Mouse (Mus musculus) colon, adult 2 months (tissue): ENCODE measurements around the gene Pcgf2. TPM values are rescaled to one million over a fixed set of nuclear protein-coding genes. Genes with fewer than 3 reads are reported as not detected.

Experiments
- polyA plus RNA-seq: library from polyadenylated mRNA; depleted of rRNA; stranded (reverse); fragments of >200 nt; gene quantifications from 2 replicates; pipeline ENCODE4 v1.2.3, GENCODE M21; 2012; rRNA removed

The Pcgf2 gene
- polyA plus RNA-seq: 95.9 and 122 TPM in 2 replicates

DNA sequence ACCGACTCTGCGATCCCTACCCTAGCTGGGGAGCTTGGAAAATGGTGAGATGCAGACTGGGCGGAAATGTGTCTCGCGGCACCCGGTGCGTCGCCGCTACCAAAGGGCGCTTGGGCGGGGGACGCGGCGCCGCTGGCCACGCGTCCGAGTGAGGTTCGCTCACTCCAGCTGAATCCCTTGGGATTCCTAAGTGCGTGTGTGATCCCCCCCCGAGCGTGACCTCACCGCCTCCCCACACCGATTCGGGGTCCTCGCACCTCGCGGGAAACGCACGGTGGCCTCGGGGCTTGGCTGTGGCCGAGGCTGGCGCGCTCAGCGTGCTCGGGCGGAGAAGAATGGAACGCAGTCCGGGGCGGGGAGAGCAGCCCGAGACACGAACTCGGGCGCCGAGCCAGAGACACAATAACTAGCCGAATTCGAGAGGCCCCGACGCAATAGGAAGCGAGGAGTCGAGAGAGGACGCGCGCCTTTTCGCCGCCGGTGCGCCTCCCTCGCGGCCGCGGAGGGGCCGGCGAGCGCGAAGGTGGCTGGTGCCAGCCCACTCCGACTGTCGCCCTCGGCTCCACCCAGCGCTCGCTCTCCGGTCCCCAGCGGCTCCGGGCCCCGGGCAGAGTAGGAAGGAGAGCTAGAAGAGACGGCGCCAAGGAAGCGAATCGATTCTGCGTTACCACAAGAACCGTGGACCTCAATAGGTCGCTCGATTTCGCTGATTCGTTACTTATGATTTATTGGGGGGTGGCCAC is at the start of gene Pcgf2:
Pcgf2 (minus strand) TSS at position 495 of the 743 bp plus-strand sequence.

DNA sequence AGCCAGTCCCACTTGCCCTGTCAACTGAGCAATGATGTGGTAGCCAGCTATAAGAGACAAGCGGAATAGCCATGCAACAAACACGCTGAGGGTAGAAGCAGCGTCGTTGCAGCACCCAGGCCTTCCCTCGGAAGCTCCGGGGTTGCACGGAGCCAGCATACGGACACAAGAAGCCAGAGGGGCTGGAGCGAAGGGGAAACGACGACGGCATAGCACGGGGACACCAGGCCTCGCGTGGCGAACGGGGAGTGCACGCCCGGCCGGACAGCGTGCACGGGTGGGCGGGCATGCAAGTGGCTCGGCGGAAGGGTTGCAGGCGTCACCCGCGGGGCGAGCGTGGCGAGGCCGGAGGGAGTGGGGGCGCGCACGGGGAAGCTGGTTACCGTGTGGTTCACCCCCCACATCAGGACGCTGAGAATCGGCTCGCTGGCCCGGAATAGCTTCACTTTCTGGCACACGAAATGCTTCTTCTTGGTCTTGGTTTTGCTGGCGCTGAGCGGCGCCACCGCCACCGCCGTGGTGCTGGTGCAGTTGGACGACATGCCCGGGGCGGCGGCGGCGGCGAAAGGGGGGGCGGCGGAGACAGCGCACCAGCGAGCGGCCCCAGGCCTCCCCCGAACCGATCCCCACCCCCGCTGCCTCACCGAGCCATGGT is 43.9 kb upstream of the Pcgf2 start, which contains the start of gene Pip4k2b:
Pip4k2b (minus strand) TSS at position 642 of the 655 bp plus-strand sequence.

DNA sequence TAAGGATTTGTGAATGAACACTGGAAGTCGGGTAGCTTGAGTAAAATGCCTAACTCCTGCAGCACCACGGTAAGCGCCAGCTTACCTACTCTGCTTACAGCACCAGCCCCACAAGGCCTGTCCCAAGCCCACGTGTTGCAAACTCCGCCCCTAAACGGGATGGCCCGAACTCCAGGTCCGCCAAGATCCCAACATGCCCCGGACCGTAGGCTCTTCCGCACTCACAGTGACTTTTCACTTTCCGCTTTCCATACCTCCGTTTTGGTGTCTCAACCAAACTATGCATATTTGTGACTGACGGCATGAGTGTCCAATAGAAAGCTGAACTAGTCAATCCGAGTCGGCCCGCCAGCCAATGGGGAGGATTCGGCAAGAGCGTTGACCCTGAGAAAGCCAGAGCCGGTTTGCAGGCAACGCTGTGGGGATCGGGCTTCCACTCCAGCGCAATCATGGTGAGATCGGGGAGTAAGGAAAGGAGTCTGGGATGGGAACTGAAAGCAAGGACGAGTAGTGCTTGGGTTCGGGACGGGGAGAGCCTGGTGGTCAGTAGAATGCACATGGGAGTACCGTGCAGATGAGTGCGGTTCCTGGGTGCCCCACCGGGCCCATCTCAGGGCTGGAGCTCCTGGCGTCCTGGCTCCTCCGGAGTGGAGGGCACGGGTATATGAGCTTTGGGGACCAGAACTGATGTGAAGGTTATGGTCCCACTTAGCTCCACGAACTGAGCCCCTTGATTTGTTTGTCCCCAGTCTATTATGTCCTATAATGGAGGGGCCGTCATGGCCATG is 2.9 kb upstream of the Pcgf2 start, which contains the start of gene Psmb3:
Psmb3 (plus strand) TSS at position 361 of the 788 bp plus-strand sequence.

DNA sequence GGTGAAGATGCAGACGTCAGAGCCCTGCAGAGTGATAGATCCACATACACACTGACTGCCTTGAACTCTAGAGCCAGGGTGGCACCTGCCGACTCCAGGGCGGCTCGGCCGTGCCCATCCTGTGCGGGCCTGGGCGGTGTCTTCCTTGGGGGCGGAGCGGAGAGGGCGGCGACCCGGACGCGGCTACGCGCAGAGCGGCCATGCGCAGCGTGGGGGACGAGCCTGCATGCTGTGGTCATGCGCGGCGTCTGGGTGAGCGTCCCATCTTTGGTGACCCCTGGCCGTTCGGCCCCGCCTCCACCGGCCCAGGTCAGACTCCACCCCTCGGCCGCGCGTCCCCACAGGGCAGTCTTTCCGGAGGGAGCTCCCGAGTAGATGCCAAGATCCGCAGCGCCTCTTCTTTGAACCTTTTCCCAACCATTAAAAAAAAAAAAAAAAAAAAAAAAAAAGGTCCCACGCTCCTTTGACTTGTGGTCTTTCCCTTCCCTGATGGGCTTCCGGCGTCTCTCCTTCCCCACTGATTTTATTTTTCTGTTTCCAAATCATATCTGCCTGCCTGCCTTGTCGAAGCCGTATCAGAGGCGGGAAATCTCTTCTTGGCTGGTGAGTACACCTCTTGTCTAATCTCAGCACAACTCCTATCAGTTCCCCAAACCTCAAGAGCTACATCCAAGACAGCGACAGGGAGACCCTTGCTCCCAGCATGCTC is 14.5 kb downstream of the Pcgf2 start, which contains the start of gene Cisd3:
Cisd3 (plus strand) TSS at position 214 of the 709 bp plus-strand sequence.

DNA sequence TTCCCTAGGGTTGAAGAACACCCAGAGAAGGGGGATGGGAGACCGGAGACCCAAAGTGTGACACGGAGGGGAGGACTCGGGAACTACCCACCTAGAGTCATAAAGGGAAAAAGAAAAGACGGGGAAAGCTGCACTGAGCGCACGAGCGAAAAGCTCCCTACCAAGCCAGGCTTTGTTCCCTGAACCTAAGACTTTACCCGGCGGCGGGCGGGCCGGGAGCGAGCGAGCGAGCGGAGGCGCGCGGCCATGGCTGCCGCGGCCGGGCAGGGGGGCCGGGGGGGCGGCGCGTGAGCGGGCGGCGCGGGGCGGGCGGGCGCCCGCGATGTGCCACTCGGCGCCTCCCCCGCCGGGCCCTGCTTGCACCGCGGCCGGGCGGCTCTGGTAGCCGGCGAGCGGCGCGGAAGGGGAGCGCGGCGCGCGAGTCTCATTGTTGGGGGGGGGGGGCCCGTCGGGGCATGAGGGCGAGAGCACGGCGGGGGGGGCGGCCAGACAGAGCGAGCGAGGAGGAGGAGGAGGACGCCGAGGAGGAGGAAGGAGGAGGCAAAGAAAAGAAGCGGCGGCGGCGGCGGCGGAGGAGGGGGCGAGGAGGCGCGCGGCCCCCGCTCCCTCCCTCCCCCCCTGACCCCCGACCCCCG is 37.3 kb downstream of the Pcgf2 start, which contains the start of gene Mllt6:
Mllt6 (plus strand) TSS at position 522 of the 635 bp plus-strand sequence.

Other genes with a start within 250 kb of the Pcgf2 start
- not detected in 2 replicates for gene 4933428G20Rik, start 200.2 kb downstream of the Pcgf2 start, polyA plus RNA-seq
- gene Srcin1, start 124.3 kb downstream of the Pcgf2 start, polyA plus RNA-seq: 0.73 and 0.81 TPM in 2 replicates
- gene Epop, start 70.8 kb downstream of the Pcgf2 start, polyA plus RNA-seq: 4.3 and 4.6 TPM in 2 replicates
- 45.1 and 49.9 TPM in 2 replicates for gene Mllt6, start 37.1 kb downstream of the Pcgf2 start, polyA plus RNA-seq
- gene Cisd3, start 14.7 kb downstream of the Pcgf2 start, polyA plus RNA-seq: 149 and 167 TPM in 2 replicates
- gene Psmb3, start 2.9 kb upstream of the Pcgf2 start, polyA plus RNA-seq: 214 and 261 TPM in 2 replicates
- gene Pip4k2b, start 44.2 kb upstream of the Pcgf2 start, polyA plus RNA-seq: 5.8 and 6.2 TPM in 2 replicates
- 5.4 and 6.2 TPM in 2 replicates for gene Cwc25, start 66.1 kb upstream of the Pcgf2 start, polyA plus RNA-seq
- 0.22 TPM in 1 of 2 replicates, not detected in the other for gene 1700001P01Rik, start 75.4 kb upstream of the Pcgf2 start, polyA plus RNA-seq
- 86.3 and 88.2 TPM in 2 replicates for gene Rpl23, start 81.9 kb upstream of the Pcgf2 start, polyA plus RNA-seq
- gene Lasp1, start 98.5 kb upstream of the Pcgf2 start, polyA plus RNA-seq: 238 and 246 TPM in 2 replicates
- gene B230217C12Rik, start 140.3 kb upstream of the Pcgf2 start, polyA plus RNA-seq: 1.4 and 2.0 TPM in 2 replicates
- gene Fbxo47, start 183.7 kb upstream of the Pcgf2 start, polyA plus RNA-seq: 0.14 TPM in 2 replicates